ENCODE assay signal across 13 mouse cellular contexts in the genomic region with DNA sequence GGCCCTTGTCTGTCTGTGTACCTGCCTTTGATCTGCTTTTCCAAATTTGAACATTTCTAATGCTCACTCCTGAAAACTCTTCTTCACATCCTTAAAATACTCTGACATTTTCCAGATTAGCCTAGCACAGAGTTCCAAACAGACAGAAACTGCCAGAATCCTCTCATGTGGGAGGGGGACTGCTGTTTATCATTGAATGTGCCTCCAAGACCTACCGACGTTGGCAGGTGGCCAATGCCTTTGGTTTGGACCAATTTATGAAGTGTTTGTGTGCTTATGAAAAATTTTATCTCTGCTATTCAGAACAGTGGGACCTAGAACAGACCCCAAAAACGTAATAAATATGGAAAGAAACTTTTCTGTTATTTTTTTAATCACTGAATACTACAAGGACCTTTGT.
DNase-seq lines count a peak whose midpoint lies in the region; ATAC-seq and TF ChIP-seq lines count a peak whose summit lies in the region.
"Had no signal": no experiment of that assay in that cellular context is flagged by ENCODE, and none has a peak within 500 bp of the region (broad histone marks: within the 10 kb centered on the region; RNA-seq: fewer than 3 reads in every experiment).

No protein-coding gene starts in this region.

- no peak for TF ChIP-seq CTCF in layer of hippocampus, adult 2 months (conservative IDR thresholded peaks at IDR 0.05)

- H3K36me3 ChIP-seq in forebrain, embryonic 15.5 days = no peaks in the 10 kb centered on the region
- H3K36me3 ChIP-seq in forebrain, embryonic 10.5 days (replicated peaks) = no peaks in the 10 kb centered on the region
- H3K36me3 ChIP-seq in hindbrain, embryonic 16.5 days (ENCODE audit: control insufficient read depth, insufficient read depth, low read length) = no peaks in the 10 kb centered on the region

- no peak overlapping the region for H3K4me2 ChIP-seq in forebrain, embryonic 15.5 days (replicated peaks)
- no peak overlapping the region for H3K4me2 ChIP-seq in hindbrain, embryonic 16.5 days (ENCODE audit: low read length)
- H3K4me2 ChIP-seq: liver, embryonic 11.5 days had no signal

- H3K9ac ChIP-seq in forebrain, embryonic 15.5 days (replicated peaks) = no peak overlapping the region
- no peak overlapping the region for H3K9ac ChIP-seq in hindbrain, embryonic 16.5 days (ENCODE audit: low read depth, low read length)

- H3K4me1 ChIP-seq in forebrain, embryonic 15.5 days = peaks cover 74% of the 10 kb centered on the region
- H3K4me1 ChIP-seq in forebrain, embryonic 10.5 days = peaks cover 31% of the 10 kb centered on the region
- peaks cover 11% of the 10 kb centered on the region for H3K4me1 ChIP-seq in hindbrain, embryonic 16.5 days (ENCODE audit: control insufficient read depth, insufficient read depth, low read depth, low read length)

- no peaks in the 10 kb centered on the region for H3K27me3 ChIP-seq in forebrain, embryonic 15.5 days
- no peaks in the 10 kb centered on the region for H3K27me3 ChIP-seq in forebrain, embryonic 10.5 days (ENCODE audit: poor library complexity, severe bottlenecking)
- no peaks in the 10 kb centered on the region for H3K27me3 ChIP-seq in hindbrain, embryonic 16.5 days (replicated peaks; ENCODE audit: control insufficient read depth, insufficient read depth, low read length)

- H3K27ac ChIP-seq in forebrain, embryonic 15.5 days (replicated peaks) = peak overlapping the region; percentile 40
- H3K27ac ChIP-seq in forebrain, embryonic 10.5 days = no peak overlapping the region
- H3K27ac ChIP-seq in layer of hippocampus, adult 2 months = peak overlapping the region; percentile 95
- H3K27ac ChIP-seq in hindbrain, embryonic 16.5 days (ENCODE audit: low read depth, low read length) = no peak overlapping the region

- 45% methylated on average over 3 of the region's 3 CpGs for WGBS in forebrain, embryonic 15.5 days
- WGBS in forebrain, embryonic 10.5 days = 88% methylated on average over 3 of the region's 3 CpGs
- 62% methylated on average over 3 of the region's 3 CpGs for WGBS in hindbrain, embryonic 16.5 days

- no peak for ATAC-seq in forebrain, embryonic 15.5 days (replicated peaks)
- no peak for ATAC-seq in hindbrain, embryonic 16.5 days

- DNase-seq in forebrain, embryonic 10.5 days (ENCODE audit: extremely low spot score, low spot score) = no peak
- peak; percentile 46 to 65 for DNase-seq in layer of hippocampus, adult 2 months (ENCODE audit: low spot score in 2 of 2)
- no peak for DNase-seq in layer of hippocampus, adult 9-10 months (ENCODE audit: low spot score)
- peak; percentile 49 to 54 for DNase-seq in right cerebral cortex, postnatal 10 days (ENCODE audit: low spot score in 2 of 2)
- no peak for DNase-seq in right cerebral cortex, postnatal 36 days (ENCODE audit: low spot score in 2 of 2)
- DNase-seq: gastrocnemius, postnatal 25 days; heart, postnatal 10 days; kidney, adult 8-10 months; retina, postnatal 1 day had no signal

- H3K4me3 ChIP-seq in forebrain, embryonic 15.5 days = no peak overlapping the region
- H3K4me3 ChIP-seq in forebrain, embryonic 10.5 days = no peak overlapping the region
- no peak overlapping the region for H3K4me3 ChIP-seq in layer of hippocampus, adult 2 months
- no peak overlapping the region for H3K4me3 ChIP-seq in hindbrain, embryonic 16.5 days (ENCODE audit: low read length)
- H3K4me3 ChIP-seq: myocyte had no signal

- no peaks in the 10 kb centered on the region for H3K9me3 ChIP-seq in forebrain, embryonic 15.5 days
- no peaks in the 10 kb centered on the region for H3K9me3 ChIP-seq in forebrain, embryonic 10.5 days
- no peaks in the 10 kb centered on the region for H3K9me3 ChIP-seq in hindbrain, embryonic 16.5 days (ENCODE audit: control insufficient read depth, low read length)

Comparison
In these comparisons a context has a peak if more than half of its experiments do, and no peak if none do; other contexts are left out.
1. H3K27ac ChIP-seq: peak in forebrain, embryonic 15.5 days (single experiment) and layer of hippocampus, adult 2 months (single experiment); none in forebrain, embryonic 10.5 days (single experiment) and hindbrain, embryonic 16.5 days (single experiment).
2. DNase-seq: peak in layer of hippocampus, adult 2 months (2 of 2) and right cerebral cortex, postnatal 10 days (2 of 2); none in forebrain, embryonic 10.5 days (single experiment), layer of hippocampus, adult 9-10 months (single experiment) and right cerebral cortex, postnatal 36 days (0 of 2).